Mouse (Mus musculus): ENCODE data around the gene Vps35l. TPM values are rescaled to one million over a fixed set of nuclear protein-coding genes. Genes with fewer than 3 reads are reported as not detected.
A peak's percentile ranks its signal among the peaks of the same experiment; 100 is the strongest.

Vps35l gene
- polyA plus RNA-seq, 1 experiment = 52.4 TPM

DNA sequence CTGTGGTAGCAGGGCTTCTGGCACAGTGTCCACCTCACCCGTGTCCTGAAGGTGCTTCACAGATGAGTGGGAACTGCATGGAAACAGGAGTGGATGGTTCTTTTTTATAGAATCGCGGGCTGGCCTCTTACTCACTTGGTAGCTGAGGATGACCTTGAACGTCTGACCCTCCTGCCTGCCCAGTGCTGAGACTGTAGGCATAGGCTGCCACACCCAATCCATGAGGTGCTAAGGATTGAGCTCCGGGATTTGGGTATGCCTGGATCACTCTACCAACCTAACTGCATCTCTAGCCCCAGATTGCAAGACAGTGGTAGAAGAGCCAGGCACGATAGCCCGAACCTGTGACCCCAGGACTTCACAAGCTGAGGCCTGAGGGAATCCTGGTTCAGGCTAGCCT lies 77.7 kb downstream of the Vps35l start:
- H3K4me3 ChIP-seq (ENCODE audit: insufficient read depth, low read depth, low read length) = no peak overlapping the region
- TF ChIP-seq POLR2A (IDR thresholded peaks at IDR 0.05; ENCODE audit: low read depth, low read length) (no peak), CTCF (conservative IDR thresholded peaks at IDR 0.05; ENCODE audit: insufficient read depth, insufficient read length, low read depth, low read length) (no peak)
- 84% methylated on average over 7 of the region's 7 CpGs for WGBS
- no peaks in the 10 kb centered on the region for H3K27me3 ChIP-seq (replicated peaks; ENCODE audit: control insufficient read depth, insufficient read depth, low read length)
- no peaks in the 10 kb centered on the region for H3K36me3 ChIP-seq (ENCODE audit: control insufficient read depth, insufficient read depth, low read length)
- H3K27ac ChIP-seq (ENCODE audit: insufficient read depth, low read depth, low read length) = no peak overlapping the region
- peaks cover 3% of the 10 kb centered on the region; the same call in 1 of the 2 replicates for H3K4me1 ChIP-seq (ENCODE audit: control insufficient read depth, insufficient read depth, low read length)
- no peak for DNase-seq

DNA sequence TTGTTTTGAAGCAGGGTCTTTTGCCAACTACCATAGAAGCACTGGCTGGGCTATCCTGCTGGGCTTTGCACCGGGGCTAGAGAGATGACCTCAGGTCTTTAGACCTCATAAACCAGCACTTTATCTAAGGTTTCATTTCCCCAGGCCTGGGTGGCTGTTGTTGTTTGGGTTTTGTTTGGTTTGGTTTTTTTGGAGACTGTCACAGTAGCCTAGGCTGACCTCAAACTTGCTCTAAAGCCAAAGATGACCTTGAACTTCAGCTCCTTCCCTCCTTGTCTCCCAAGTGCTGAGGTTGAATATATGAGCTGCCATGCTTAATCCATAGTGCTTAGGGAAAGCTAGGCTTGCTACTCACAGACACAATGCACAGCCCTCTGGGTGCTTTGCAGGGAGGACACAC lies 79.6 kb downstream of the Vps35l start:
- WGBS = 36% methylated on average over 1 of the region's 1 CpGs
- no peak for DNase-seq

DNA sequence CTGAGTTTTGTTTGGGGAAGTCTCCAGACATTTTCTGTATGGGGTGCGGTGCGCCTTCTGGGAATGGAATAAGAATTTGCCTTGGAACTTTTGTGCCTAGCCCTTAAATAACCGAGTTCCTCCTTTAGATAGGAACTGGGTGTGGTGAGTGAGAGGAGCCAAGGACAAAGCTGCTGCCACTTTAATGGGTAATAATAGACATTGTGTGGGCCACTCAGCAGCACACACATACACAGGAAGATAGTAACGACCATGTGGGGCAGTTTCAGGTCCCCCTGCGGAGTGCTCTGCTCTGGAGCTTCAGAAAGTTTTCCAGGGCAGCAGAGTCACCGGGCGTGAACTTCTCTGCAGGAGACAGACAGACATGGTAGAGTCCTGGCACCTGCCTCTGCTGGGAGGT lies 81.3 kb downstream of the Vps35l start:
- peak; percentile 52 for DNase-seq
- Histone ChIP-seq H3K4me3 (ENCODE audit: insufficient read depth, low read depth, low read length) (no peak overlapping the region), H3K27me3 (replicated peaks; ENCODE audit: control insufficient read depth, insufficient read depth, low read length) (no peaks in the 10 kb centered on the region), H3K4me1 (ENCODE audit: control insufficient read depth, insufficient read depth, low read length) (no peaks in the 10 kb centered on the region; the same call in 1 of the 2 replicates), H3K36me3 (ENCODE audit: control insufficient read depth, insufficient read depth, low read length) (no peaks in the 10 kb centered on the region), H3K27ac (ENCODE audit: insufficient read depth, low read depth, low read length) (no peak overlapping the region)
- 51% methylated on average over 7 of the region's 7 CpGs for whole genome bisulfite sequencing
- TF ChIP-seq CTCF (conservative IDR thresholded peaks at IDR 0.05; ENCODE audit: insufficient read depth, insufficient read length, low read depth, low read length) = no peak
- no peak for TF ChIP-seq POLR2A (IDR thresholded peaks at IDR 0.05; ENCODE audit: low read depth, low read length)

More for the DNA sequence above, 79.6 kb downstream of the Vps35l start:
- TF ChIP-seq CTCF (conservative IDR thresholded peaks at IDR 0.05; ENCODE audit: insufficient read depth, insufficient read length, low read depth, low read length) (no peak), POLR2A (IDR thresholded peaks at IDR 0.05; ENCODE audit: low read depth, low read length) (no peak)
- Histone ChIP-seq H3K36me3 (ENCODE audit: control insufficient read depth, insufficient read depth, low read length) (no peaks in the 10 kb centered on the region), H3K27me3 (replicated peaks; ENCODE audit: control insufficient read depth, insufficient read depth, low read length) (no peaks in the 10 kb centered on the region), H3K4me1 (ENCODE audit: control insufficient read depth, insufficient read depth, low read length) (peaks cover 3% of the 10 kb centered on the region; the same call in 1 of the 2 replicates), H3K4me3 (ENCODE audit: insufficient read depth, low read depth, low read length) (no peak overlapping the region), H3K27ac (ENCODE audit: insufficient read depth, low read depth, low read length) (no peak overlapping the region)

- no peak for DNase-seq
- WGBS = 86% methylated on average over 12 of the region's 12 CpGs
Observed at GRCm38 (mm10) chr7:118821887-118822556, 82.0 kb downstream of the Vps35l start.

DNA sequence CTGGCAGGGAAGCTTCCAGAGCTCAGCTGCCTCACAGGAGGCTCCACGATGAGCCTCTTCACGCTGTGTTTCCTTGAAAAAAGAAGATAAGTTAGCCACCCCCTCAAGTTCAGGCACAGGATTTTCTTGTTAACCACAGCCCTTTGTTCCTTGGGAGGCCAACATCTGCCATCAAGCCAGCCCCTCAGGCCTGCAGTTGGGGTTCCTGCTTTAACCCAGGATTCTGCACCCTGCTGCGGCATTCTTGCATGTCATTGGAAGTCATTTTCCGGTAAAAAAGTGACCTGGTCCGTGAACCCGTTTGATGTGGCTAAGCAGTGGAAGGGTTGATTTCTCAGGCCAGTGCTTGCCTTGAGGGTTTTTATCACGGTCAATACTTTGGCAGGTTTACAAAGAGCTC lies 84.4 kb downstream of the Vps35l start:
- Histone ChIP-seq H3K27me3 (replicated peaks; ENCODE audit: control insufficient read depth, insufficient read depth, low read length) (no peaks in the 10 kb centered on the region), H3K36me3 (ENCODE audit: control insufficient read depth, insufficient read depth, low read length) (no peaks in the 10 kb centered on the region), H3K27ac (ENCODE audit: insufficient read depth, low read depth, low read length) (no peak overlapping the region), H3K4me1 (ENCODE audit: control insufficient read depth, insufficient read depth, low read length) (no peaks in the 10 kb centered on the region), H3K4me3 (ENCODE audit: insufficient read depth, low read depth, low read length) (no peak overlapping the region)
- DNase-seq = no peak
- TF ChIP-seq POLR2A (IDR thresholded peaks at IDR 0.05; ENCODE audit: low read depth, low read length) = no peak
- no peak for TF ChIP-seq CTCF (conservative IDR thresholded peaks at IDR 0.05; ENCODE audit: insufficient read depth, insufficient read length, low read depth, low read length)
- WGBS = 54% methylated on average over 7 of the region's 7 CpGs

More at GRCm38 (mm10) chr7:118821887-118822556, 82.0 kb downstream of the Vps35l start:
- H3K27ac ChIP-seq (ENCODE audit: insufficient read depth, low read depth, low read length) = no peak overlapping the region
- no peak for TF ChIP-seq CTCF (conservative IDR thresholded peaks at IDR 0.05; ENCODE audit: insufficient read depth, insufficient read length, low read depth, low read length)
- TF ChIP-seq POLR2A (IDR thresholded peaks at IDR 0.05; ENCODE audit: low read depth, low read length) = no peak
- H3K36me3 ChIP-seq (ENCODE audit: control insufficient read depth, insufficient read depth, low read length) = no peaks in the 10 kb centered on the region
- H3K4me3 ChIP-seq (ENCODE audit: insufficient read depth, low read depth, low read length) = no peak overlapping the region
- no peaks in the 10 kb centered on the region for H3K27me3 ChIP-seq (replicated peaks; ENCODE audit: control insufficient read depth, insufficient read depth, low read length)
- no peaks in the 10 kb centered on the region for H3K4me1 ChIP-seq (ENCODE audit: control insufficient read depth, insufficient read depth, low read length)

DNA sequence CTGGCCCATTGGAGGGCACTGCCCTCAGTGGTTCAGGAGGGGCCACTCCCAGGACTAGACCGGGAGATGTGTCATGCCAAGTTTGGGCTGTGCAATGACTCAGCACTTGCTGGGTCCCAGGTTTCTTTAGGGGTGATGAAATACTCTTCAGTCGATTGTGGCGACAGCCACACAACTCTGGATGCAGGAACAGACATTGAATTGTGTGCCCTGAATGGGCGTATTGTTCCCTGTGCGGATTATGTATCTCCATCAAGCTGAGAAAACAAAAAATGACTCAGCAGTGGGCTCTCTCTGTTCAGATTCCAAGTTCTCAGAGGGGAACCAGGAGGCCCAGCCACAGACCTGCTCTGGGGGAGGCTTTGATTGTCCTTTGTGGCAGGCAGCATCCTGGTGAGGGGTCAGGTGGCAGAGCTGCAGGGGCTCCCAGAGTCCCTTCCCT lies 88.0 kb downstream of the Vps35l start:
- WGBS = 77% methylated on average over 5 of the region's 5 CpGs
- TF ChIP-seq POLR2A (IDR thresholded peaks at IDR 0.05; ENCODE audit: low read depth, low read length) (no peak), CTCF (conservative IDR thresholded peaks at IDR 0.05; ENCODE audit: insufficient read depth, insufficient read length, low read depth, low read length) (no peak)
- H3K36me3 ChIP-seq (ENCODE audit: control insufficient read depth, insufficient read depth, low read length) = no peaks in the 10 kb centered on the region
- H3K27me3 ChIP-seq (replicated peaks; ENCODE audit: control insufficient read depth, insufficient read depth, low read length) = no peaks in the 10 kb centered on the region
- no peaks in the 10 kb centered on the region for H3K4me1 ChIP-seq (ENCODE audit: control insufficient read depth, insufficient read depth, low read length)
- H3K4me3 ChIP-seq (ENCODE audit: insufficient read depth, low read depth, low read length) = no peak overlapping the region
- H3K27ac ChIP-seq (ENCODE audit: insufficient read depth, low read depth, low read length) = no peak overlapping the region
- DNase-seq = no peak

GRCm38 (mm10) chr7:118837901-118838300 lies 97.9 kb downstream of the Vps35l start:
- H3K36me3 ChIP-seq (ENCODE audit: control insufficient read depth, insufficient read depth, low read length) = no peaks in the 10 kb centered on the region; the same call in 1 of the 2 replicates
- no peak overlapping the region for H3K4me3 ChIP-seq (ENCODE audit: insufficient read depth, low read depth, low read length)
- peak; percentile 30 for DNase-seq
- H3K27ac ChIP-seq (ENCODE audit: insufficient read depth, low read depth, low read length) = no peak overlapping the region
- TF ChIP-seq POLR2A (IDR thresholded peaks at IDR 0.05; ENCODE audit: low read depth, low read length) (no peak), CTCF (conservative IDR thresholded peaks at IDR 0.05; ENCODE audit: insufficient read depth, insufficient read length, low read depth, low read length) (no peak)
- H3K4me1 ChIP-seq (ENCODE audit: control insufficient read depth, insufficient read depth, low read length) = no peaks in the 10 kb centered on the region
- H3K27me3 ChIP-seq (replicated peaks; ENCODE audit: control insufficient read depth, insufficient read depth, low read length) = no peaks in the 10 kb centered on the region
- 83% methylated on average over 5 of the region's 5 CpGs for WGBS

All from kidney, adult 2 months (tissue).